Mouse (Mus musculus) lung, adult 18-20 months (tissue): ENCODE data around the gene Nmnat3.

ENCODE experiments used
- DNase-seq, 2 experiments: peaks; one replicate each; pipeline ENCODE4 v3.0.0; 2022; ENCODE audit warnings: mixed read lengths in 2 of 2

The Nmnat3 gene

GRCm38 (mm10) chr9:98424291-98424690 lies 137.1 kb downstream of the Nmnat3 start:
- no peak for DNase-seq

DNA sequence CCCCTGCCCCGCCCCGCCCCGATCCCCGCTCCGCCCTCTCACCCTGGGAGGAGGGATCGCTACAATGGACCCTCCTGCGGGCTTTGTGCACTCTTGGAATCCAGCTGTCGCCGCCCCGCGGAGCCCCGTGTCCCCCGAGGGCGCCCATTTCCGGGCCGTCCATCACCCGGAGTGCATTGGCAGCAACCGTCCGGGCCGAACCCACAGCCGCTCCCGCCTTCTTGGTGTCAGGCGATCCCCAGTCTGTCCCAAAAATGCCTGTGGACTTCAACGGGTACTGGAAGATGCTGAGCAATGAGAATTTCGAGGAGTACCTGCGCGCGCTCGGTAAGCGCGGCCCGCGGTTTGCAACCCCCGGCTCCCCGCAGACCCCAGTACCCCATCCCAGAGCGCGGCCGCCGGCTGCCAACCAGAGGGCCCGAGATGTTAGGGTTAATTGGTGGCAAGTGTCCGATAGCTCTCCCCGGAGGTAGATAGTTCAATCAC lies 137.5 kb downstream of the Nmnat3 start:
- peak; percentile 38 to 48 for DNase-seq

GRCm38 (mm10) chr9:98425351-98425880 lies 138.2 kb downstream of the Nmnat3 start:
- no peak for DNase-seq

DNA sequence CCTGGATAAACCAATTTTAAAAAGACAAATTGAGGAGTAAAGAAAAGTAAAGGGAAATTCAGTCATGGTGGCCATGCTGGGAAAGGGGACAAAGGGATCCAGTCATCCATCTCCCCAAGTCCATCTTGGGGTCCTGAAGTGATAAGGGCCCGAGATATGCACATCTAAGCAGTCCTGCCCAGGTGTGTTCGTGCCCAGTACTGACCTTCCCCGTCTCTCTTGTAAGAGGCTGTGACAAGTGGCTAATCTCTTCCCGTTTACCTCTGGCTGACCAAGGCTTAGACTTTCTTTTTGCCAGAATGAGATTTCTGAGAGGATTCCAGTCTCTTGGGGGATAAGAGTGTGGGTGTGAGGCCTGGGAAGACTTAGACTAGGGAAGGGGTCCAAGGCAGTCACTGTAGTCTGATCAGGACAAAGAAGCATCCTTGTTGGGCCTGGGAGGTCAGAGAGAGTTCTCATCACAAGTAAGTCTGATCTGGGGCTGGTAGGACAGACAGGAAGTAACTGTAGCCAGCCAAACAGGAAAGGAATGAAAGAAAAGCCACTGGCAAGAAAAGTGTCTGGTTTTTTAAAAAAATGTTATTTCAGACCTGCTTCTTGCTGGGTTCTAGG lies 140.8 kb downstream of the Nmnat3 start:
- DNase-seq, result no peak

DNA sequence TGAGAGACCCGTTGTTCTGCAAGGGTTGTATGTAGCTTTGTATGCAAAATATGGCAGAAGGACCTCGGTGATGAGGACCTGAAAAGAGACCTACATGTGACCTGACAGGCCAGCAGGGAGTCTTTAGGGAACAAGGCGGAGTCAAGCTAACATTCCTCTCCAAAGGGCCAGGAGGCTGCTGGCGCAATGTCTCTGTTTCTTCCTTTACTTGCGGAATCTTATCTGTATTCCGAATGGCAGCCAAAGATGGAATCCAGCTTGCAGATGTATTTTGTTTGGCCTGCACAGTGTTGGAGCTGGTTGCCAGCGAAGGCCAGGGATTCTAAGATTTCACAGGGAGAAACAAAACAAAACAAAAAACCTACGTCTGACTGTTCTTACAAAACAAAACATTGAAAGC lies 141.5 kb downstream of the Nmnat3 start:
- peak; percentile 59 to 72 for DNase-seq

GRCm38 (mm10) chr9:98429806-98430205 lies 142.6 kb downstream of the Nmnat3 start:
- peak in 1 of 2 experiments; percentile 30 for DNase-seq

DNA sequence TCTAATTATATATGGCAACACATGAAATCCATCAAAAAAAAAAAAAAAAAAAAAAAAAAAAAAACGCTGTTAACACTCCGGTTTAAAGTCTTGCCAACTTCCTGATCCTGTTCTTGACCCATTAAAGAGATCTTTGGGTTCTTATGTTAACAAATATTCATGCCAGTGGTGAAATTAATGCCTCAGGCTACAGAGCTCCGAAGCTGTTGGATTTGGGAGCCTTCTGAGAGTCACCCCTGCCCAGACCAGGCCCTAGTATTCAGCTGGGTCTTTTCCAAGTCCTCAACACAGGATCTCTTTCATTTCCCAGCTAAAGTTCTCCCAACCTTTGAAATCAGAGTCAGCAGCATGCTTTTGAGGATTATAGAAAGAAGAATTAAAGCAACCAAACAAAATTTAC lies 143.3 kb downstream of the Nmnat3 start:
- DNase-seq, result no peak

DNA sequence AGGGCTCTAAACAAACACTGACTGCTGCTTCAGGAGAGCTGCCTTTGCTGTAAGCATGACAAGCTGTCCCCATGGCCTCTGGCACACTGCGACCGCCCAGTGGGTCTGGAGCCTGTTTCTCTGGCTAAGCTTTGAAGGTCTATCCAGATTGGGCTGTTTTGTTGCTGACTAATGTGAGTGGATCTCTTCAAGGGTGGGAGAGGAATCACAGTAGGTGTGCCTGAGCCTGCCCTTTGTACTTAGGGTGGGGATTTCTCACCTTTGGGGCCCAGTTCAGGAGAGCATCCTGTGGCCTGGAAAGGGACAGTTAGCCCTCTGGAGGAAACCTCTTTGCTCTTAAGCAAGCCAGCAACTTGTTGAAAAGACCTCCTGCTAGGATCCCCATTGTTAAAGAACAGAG lies 145.8 kb downstream of the Nmnat3 start:
- DNase-seq, result no peak

- no peak for DNase-seq
These were observed 146.8 kb downstream of the Nmnat3 start for GRCm38 (mm10) chr9:98433956-98434588.

GRCm38 (mm10) chr9:98437819-98438218 lies 150.6 kb downstream of the Nmnat3 start:
- DNase-seq, result no peak

- no peak for DNase-seq
These were observed 151.9 kb downstream of the Nmnat3 start for GRCm38 (mm10) chr9:98439091-98439490.

- DNase-seq, result peak in 1 of 2 experiments; percentile 21
These were observed 155.4 kb downstream of the Nmnat3 start for GRCm38 (mm10) chr9:98442638-98443037.

GRCm38 (mm10) chr9:98445359-98446149 lies 158.3 kb downstream of the Nmnat3 start:
- no peak for DNase-seq

- no peak for DNase-seq
These were observed 163.7 kb downstream of the Nmnat3 start for GRCm38 (mm10) chr9:98450976-98451375.

- DNase-seq, result no peak
These were observed 179.5 kb downstream of the Nmnat3 start for GRCm38 (mm10) chr9:98466709-98467108.
